Mouse (Mus musculus) cerebellum, postnatal 36 days (tissue): ENCODE results near the gene Mrpl23.
A peak's percentile ranks its signal among the peaks of the same experiment; 100 is the strongest.

ENCODE experiments used
- DNase-seq, 2 experiments: peaks; one replicate each; pipeline ENCODE4 v3.0.0; 2021 to 2022; ENCODE audit warnings: mixed read lengths in 2 of 2

Mrpl23 gene

DNA sequence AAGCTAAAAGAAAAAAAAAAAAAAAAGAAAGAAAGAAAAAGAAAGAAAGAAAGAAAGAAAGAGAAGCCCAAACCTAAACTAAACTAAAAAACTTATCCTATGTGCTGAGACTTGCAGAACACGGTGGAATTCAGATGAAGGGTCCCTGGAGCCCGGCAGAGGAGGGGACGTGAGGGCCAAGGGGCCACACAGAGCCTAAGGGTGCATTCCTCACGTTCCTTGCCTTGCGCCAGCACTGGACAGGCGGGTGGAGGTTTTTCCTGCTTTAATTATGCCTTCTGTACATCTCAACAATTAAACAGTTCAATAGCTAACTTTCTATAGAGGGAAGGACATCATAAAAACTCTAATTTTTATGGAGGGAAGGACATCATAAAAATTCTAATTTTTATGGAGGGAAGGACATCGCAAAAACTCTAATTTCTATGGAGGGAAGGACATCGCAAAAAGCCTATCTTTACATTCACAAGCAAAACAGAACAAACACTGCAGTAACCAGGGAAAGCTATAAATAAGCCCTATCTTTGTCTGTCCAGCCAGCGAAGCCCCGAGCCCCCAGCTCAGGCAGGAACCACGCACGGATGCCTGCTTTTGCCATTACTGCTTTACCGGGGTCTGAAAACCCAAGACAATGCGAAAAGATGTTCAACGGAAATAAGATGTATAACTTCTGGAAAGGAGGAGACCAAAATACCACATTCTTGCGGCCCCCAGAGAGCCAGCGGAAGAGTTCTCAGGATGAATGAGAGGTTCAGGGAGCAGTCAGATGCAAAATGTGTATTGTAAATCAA is 9.1 kb upstream of the Mrpl23 start:
- no peak for DNase-seq

DNA sequence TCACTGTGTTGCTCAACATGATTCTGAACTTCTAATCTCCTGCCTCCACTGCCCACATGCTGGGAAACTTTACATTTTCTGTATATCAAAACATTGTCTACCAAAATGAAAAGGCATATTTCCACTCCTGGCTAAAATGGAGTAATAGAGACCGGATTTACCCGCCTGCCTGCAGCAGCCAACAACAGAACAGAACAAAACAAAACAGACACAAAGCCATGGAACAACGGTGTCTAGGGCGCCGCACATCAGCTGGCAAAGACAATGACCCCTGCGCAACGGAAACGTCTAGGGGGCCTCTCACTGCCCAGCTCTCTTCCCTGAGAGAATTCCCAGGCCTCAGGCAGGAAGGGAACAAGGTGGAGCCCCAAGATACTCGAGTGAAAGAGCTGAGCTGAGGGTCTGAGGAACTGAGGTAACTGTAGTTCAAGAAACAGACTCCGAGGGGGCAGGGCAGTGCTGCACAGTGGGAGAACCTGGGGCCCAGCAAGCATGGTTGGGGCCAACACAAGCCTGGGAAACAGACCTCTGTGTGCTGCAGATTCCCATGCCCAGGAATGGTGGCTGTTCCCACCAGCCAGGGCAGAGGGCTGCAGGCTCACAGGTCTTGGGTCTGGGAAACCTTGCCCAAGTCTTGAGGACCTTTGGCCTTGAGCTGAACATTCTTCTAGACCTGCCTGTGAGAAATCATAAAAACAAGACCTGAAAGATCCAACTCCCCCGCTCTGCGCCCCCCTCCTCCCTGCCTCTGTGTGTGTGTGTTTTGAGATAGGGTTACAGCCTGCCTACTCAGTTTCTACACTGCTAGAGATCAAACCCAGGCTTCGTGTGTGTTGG is 6.9 kb upstream of the Mrpl23 start:
- DNase-seq, result no peak

DNA sequence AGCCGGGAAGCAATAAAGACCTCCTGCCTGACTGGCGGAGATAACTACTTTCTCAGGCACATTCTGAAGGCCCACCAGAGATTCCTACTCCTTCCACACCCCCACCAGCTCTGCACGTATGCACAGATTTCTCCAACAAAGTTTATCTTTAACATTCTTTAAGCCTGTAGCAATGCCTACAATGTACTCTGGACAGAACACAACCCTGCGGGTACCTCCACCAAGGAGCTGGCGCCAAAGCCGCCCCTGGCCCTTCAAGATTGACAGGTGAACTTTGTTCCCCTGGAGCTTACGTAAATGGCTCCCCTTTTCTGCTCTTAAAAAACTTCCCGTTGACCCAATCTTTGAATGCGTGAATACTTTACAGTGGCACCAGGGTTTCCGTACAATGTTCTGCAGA is 3.1 kb upstream of the Mrpl23 start:
- no peak for DNase-seq

DNA sequence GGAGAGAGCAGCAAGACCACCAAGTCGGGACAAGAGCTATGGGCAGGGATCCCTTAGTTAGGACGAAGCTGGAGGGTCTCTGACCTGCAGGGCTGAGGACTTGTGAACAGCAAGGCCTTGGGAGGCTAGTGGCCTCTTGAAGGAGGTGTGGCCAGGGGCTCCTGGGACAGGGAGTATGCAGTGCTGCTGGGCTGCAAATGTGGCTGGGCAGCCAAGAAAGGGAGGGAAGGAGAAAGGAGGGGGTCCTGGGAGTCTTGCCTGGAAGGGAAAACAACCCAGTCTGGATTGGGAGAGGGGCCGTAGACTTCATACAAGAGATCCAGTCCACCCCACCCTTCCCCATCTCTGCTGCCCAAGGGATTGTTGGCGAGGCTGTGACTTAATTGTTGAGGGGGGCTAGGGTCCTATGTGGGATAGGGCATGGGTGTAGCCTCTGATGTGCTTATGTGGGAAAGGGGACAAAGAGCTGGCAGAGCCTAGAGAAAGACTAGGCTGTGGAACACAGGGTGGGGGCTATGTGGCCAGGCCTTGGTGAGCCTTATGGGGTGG is 439 bp upstream of the Mrpl23 start:
- no peak for DNase-seq

DNA sequence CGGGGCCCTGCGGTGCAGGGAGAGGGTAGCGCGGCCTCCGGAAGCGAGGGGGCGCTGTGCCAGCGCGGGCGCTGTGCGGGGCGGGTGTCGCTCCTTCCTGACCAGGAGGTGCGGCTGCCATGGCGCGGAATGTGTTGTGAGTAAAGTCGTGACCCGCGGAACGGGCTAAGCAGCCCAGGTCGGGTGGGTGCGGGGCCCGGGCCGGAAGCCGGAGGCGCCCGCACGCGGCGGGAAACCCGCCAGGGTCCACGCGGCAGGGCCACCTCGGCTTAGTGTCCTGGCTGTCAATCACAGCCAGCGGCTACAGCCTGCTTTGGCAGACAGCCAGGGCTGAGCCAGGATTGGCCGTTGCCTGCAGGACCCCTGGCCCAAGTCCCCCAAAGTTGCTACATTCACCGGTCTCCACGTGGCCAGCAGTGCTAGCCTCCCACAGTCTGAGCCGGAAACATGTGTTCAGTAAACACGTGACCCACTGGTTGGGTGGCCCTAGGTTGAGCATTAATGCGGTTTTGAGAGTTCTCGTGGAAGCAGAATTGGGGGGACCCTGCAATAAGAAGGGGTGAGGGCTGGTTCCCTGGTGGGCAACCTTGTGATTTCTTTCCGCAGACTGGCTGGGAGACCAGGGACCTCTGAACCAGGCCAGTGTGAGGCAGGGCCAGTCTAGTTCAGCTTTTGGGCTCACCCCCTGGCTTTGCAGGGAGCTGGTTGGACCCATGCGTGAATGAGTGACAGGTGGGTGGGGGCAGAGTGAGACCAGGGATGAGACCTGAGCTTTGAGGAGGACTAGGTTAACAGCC is 771 bp downstream of the Mrpl23 start:
- peak; percentile 90 to 92 for DNase-seq

DNA sequence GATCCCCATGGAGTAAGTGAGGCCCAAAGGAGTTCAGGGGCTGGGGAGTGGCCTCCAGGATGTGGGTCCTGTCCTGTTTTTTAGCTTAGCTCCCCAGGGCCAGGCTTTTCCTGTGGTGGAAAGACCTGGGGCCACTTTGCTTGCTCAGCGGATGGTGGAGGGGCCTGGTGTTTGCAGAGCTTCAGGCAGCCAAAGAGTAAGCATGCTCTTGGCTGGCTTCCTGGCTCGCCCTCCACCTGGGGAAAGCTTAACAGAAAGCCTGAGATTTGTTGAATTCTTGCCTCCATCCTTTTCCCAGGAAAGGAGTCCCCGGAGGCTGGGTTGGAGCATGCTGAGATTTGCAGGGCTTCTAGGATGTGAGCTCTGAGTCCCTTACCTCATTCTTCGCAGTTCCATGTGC is 2.6 kb downstream of the Mrpl23 start:
- no peak for DNase-seq

DNA sequence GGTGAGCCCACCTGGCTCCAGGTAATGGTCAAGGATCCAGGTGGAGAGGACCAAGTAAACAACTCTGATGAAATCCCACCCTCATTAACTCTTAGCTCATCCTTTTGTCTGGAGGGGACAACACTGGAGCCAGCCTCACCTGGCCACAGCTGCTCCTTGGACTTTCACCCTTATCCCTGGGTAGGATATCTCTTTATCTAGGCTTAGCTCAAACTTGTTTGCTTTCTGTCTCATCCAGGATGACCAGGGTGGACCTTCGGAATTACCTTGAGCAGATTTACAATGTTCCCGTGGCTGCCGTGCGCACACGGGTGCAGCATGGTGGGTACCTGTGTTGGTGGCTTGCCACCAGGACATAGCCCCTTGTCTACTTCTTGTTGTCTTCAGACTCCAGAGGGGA is 3.3 kb downstream of the Mrpl23 start:
- no peak for DNase-seq

DNA sequence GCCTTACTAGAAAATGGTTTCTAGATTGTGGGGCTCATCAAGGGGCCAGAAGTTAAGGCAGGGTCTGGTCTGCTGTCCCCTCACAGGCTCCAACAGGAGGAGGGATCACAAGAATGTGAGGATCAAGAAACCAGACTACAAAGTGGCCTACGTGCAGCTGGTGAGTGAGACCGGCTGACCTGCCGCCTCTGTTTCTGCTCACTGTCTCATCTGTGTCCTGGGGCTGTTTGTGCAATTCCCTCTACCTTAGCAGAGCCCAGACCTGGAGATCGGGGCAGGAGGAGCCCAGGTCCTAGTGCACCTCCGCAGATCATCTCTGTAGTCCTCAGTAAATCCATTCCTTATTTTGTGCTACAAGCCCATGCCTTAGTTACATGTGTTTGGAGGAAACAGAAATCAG is 4.7 kb downstream of the Mrpl23 start:
- DNase-seq, result no peak

DNA sequence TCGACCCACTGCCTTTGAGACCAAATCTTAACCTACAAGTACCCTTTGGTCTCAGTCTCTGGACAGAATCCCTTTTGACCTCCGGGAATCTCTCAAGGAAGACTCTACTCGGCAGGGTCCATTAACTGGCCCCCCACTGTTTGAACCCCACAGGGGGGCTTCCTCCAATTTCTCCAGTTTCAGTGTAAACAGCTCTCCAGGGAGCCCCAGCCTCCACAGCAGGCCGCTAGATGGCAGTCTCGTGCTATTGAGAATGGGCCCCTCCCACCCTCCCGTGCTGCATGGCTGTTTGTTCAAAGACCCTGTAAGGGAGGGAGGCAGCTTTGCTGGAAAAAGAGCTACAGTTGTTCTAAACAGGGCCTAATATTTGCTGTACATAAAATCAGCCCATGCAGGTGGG is 5.4 kb downstream of the Mrpl23 start:
- peak; percentile 74 to 75 for DNase-seq

DNA sequence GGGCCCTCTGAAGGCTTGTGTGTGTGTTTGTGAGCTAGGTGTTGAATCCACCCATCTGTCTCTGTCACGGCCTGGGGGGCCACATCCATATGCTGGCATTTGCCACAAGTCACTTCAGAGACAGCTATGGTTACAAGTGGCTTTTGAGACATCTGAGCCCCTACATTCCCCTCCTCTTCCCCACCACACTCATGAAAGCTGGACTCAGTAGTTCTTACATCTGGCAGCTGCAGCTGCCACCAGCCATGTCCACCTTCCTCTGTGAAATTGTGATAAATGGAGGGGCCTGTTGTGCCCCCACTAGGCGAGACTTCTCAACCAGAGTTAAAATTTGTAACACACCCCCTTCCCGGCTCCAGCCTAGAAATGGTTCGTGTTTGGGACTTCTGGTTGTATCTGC is 5.8 kb downstream of the Mrpl23 start:
- no peak for DNase-seq

DNA sequence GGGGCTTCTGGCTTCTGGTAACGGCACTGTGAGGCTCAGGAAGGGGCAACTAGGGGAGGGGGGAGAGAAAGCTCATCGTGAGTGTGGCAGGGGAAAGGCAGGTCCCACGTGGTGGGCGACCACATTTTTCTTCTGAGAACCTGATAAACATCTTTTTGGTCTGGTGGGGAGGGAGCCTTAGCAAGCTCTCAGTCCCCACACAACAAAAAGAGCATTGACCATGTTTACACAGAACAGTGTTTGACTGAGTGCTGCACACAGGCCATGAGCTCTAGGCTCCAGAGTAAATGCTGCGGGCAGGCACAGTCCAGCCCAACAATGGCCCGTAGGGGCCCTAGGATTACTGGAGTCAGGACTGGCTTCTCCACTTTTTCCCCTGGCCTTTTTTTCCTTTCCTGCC is 6.3 kb downstream of the Mrpl23 start:
- no peak for DNase-seq

DNA sequence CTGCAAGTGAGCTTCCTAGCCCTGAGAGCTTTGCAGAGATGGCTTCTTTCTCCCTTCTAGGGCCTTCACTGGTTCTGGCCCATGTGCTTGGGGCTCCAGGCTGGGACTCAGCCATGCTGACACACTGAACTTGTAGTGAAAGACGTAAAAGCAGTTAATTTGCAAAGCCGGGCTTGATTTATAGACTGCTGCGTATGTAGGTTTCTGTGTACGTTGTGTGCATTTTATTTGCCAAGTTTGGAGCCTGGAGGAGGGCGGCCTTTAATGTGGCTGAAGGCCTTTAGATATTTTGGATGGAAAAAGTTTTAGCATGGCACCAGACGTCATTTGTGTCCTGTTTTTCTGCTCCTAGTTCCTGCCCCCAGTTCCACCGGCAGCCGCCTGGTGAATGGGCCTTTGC is 7.3 kb downstream of the Mrpl23 start:
- DNase-seq, result no peak

DNA sequence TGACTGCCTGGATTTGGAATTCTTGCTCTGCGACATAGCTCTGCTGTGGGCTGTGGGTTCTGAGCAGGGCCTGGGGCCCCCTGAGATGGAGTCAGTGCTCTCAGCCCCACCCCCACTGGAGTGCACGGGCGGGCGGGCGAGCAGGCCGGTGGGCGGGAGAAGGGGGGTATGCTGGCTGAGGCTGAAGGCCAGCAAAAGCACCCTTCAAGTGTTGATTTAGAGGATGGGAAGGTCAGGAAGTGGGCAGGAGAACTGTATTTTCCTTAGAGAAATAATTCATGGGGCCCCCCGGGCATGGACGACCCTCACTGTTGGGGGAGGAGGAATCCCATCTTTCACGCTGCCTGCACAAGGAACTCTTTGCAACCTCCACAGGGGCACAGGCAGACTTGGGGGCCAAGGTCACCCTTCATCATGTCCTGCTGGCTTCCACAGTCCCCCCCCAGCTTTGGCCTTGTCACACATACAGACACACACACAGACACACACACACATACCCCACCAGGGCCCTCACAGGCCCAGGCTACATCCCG is 10.4 kb downstream of the Mrpl23 start:
- no peak for DNase-seq

DNA sequence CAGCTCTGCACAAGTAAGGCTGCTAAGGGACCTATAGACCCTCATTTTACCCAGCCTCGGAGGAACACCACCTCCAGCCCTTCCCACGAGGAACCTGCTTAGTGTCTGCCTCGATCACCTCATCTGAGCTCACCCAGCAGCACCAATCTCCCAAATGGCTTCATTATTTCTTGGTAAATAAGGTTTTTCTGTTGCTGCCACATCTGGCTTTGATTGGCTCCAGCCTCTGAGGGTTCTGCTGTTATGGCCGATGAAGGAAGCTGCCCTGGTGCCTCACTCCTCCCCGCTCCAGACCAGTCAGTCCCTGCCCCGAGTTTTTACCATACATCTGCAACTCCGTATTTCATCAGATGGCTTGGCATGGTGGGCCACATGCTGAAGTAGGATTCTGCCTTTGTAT is 13.5 kb downstream of the Mrpl23 start:
- no peak for DNase-seq

DNA sequence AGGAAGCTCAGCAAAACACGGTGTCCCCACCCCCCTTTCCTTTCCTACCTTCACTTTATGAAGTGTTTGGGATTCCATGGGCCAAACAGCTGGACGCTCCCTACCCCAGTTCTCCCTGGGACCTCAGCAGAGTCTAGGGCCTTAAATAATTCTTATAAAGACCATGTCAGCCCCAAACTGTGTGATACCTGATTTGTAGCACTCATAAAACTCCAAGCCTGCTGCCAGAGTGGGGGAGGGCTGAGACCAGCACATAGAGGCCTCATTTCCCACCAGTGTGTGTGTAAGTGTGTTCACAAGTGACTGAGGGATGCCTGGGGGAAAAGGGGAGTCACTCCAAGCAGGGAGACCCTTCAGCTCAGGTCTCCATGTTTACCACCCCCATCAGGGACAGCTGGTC is 15.4 kb downstream of the Mrpl23 start:
- no peak for DNase-seq

DNA sequence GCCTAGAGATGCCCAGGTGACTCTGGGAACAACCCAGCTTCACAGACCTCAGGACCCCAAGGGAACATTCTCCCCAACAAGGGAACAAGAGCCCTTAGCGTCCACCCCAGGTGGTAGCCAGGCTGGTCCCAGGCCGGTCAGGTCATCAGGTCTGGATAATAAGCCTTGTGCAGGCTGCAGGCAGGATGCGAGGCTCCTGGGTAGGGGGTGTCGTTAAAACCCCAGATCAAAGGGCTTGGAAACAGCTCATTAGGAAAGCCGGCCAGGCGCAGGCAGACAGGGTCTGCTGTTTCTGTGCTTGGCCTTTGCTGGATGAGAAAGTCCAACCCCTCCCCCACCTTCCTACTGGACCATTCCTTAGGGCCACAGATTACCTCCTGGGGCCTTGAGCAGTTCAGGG is 16.2 kb downstream of the Mrpl23 start:
- no peak for DNase-seq

DNA sequence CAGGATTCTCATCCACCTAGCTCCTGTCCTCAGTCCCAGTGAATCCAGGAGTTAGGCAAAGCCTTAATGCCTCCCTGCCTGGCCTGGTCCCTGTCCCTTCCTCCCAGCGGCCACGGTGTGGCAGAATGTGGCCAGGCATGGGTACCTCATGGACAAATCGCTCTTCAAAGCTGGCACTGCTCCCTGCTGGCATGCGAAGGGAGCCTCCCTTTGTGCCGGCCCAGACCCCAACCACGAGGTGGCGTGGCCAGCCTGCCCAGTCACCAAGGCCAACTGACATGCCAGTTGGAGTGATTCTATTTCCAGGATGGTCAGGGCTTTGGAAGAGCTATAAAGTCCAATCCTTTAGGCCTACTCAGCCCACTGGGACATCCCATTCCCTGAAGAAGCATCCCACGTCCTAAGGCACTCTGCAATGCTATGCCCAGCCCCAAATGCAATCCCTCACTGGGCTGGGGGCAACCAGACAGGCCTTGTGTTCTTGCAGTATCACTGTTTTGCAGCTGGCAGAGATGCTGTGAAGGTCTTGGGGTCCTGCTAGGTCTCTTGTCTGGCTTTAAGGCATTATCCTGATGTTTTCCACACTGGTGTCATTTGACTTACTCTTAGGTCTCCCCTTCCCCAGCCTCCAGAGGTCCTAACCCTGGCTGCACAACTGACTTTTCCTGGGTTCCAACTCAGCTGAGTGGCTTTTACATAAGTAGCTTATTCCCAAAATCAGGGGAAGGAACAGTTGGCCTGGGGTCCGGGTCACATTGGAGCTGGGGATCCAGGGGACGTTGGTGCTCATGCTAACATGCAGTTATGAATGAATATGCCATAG is 17.7 kb downstream of the Mrpl23 start:
- peak; percentile 77 to 86 for DNase-seq

DNA sequence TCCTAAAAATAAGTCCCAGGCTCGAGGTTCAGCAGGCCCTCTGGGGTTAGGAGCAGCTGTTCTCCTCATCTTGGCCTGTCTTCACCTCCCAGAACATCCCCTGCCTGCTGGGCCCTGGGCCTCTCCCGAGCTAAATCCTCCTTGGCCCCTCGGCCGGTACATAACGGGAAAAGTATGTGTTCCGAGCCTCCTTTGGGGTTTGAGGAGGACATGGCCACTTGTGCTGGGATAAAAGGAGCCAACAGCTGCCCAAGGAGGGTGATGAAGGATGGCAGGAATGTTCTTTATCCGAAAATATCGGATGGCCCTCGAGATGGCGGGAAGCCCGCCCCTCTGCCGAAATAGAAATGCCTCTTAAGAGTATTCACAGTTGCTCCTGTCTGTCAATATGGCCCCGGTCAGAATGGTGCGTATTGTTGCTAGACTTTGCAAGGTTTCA is 18.5 kb downstream of the Mrpl23 start:
- DNase-seq, result no peak

DNA sequence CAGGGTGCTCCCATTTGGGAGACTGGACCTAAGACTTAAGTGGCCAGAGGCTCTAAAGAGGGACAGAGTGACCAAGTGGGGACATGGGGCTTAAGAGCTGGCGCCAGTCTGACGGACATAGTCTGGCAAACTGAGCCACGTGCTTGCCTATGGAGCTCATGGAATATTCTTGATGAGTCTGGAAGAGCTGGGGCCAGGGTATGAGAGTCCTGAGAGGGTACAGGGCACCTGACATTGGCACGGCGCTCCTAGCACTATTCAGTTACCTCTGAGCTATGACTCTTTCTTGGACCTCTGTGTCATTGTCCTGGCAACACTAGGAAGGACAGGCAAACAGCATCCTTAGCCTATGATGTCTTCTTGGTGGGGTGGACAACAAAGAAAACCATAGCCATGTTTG is 19.2 kb downstream of the Mrpl23 start:
- no peak for DNase-seq

DNA sequence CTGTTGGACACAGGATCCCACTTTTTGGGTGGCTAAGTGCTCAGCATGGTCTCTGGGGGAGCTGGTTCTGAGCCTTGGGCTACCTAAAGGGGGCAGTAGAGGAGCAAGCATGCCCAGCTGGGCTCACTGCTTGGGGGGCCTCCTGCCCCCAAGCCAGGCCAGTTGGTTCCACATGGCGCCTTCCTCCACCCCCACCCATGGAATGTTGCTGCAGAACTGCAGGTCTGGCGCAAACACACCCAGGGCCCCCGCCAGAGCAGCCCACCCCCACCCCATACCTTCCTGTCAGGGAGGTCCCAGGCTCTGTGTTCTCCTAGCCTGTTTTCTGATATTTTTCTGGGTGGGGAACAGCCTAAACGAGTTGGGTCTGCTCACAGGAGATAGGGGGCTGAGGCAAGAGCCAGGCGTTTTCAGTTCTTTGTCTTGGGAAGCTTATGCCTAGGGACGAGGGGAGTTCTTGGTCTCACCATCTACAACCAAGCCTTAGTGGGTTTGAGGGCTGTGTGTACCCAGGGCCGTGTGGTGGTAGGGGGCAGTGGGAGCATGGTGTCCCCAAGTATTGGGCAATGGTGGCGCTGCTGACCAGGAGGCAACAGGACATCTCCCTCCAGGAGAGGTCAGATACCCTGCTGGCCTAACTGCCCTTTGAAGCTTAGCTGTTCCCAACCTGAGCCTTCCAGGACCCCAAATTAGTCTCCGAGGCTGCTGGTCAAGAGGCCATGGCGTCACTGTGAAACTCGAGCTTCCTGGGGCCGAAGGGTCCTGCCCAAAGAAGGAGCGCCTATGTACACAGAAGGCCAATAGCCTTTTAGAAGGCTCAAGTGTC is 20.3 kb downstream of the Mrpl23 start:
- DNase-seq, result no peak
